Mouse (Mus musculus): ENCODE measurements at regions not wholly inside any gene's neighbourhood (a gene's known extent, or its start where the extent isn't known, plus 50 kb on each side); places are given as distances from the start of the nearest gene placed in this dataset.
A peak's percentile ranks its signal among the peaks of the same experiment; 100 is the strongest.

GRCm38 (mm10) chr2:46678366-46678765, 1561.2 kb upstream of the Zeb2 start:
- WGBS: 58% methylated on average over 2 of the region's 2 CpGs
- Histone ChIP-seq H3K27ac (no peak overlapping the region), H3K9ac (no peak overlapping the region), H3K9me3 (no peaks in the 10 kb centered on the region), H3K36me3 (no peaks in the 10 kb centered on the region), H3K4me1 (no peaks in the 10 kb centered on the region), H3K4me3 (no peak overlapping the region), H3K27me3 (replicated peaks) (no peaks in the 10 kb centered on the region), H3K4me2 (replicated peaks) (no peak overlapping the region)
- ATAC-seq (ENCODE audit: low FRiP score, low read depth): no peak

- WGBS: 34% methylated on average over 13 of the region's 13 CpGs
- Histone ChIP-seq H3K4me1 (peaks cover 8% of the 10 kb centered on the region), H3K27ac (no peak overlapping the region), H3K4me3 (no peak overlapping the region), H3K9ac (no peak overlapping the region), H3K36me3 (no peaks in the 10 kb centered on the region), H3K9me3 (no peaks in the 10 kb centered on the region), H3K4me2 (replicated peaks) (no peak overlapping the region), H3K27me3 (replicated peaks) (no peaks in the 10 kb centered on the region)
- no peak for ATAC-seq (ENCODE audit: low FRiP score, low read depth)
Observed at GRCm38 (mm10) chr2:46669517-46670291, 1552.5 kb upstream of the Zeb2 start.

GRCm38 (mm10) chr2:46666990-46667337, 1549.8 kb upstream of the Zeb2 start:
- ATAC-seq (ENCODE audit: low FRiP score, low read depth): peak; percentile 51; the same call in 1 of the 2 replicates
- no peaks in the 10 kb centered on the region for H3K27me3 ChIP-seq (replicated peaks)
- no peak overlapping the region for H3K4me3 ChIP-seq
- peak overlapping the region; percentile 20; the same call in 1 of the 2 replicates for H3K4me2 ChIP-seq (replicated peaks)
- no peaks in the 10 kb centered on the region for H3K9me3 ChIP-seq
- 16% methylated on average over 3 of the region's 3 CpGs for WGBS
- H3K36me3 ChIP-seq: no peaks in the 10 kb centered on the region
- no peak overlapping the region for H3K27ac ChIP-seq
- H3K4me1 ChIP-seq: peaks cover 8% of the 10 kb centered on the region
- H3K9ac ChIP-seq: no peak overlapping the region

GRCm38 (mm10) chr2:46666084-46666989, 1549.1 kb upstream of the Zeb2 start:
- Histone ChIP-seq H3K9ac (0 out of 2 replicates have a peak overlapping the region, but pooled peaks have one; percentile 8), H3K4me3 (no peak overlapping the region), H3K36me3 (no peaks in the 10 kb centered on the region), H3K27ac (no peak overlapping the region), H3K4me2 (replicated peaks) (peak overlapping the region; percentile 20), H3K27me3 (replicated peaks) (no peaks in the 10 kb centered on the region), H3K9me3 (no peaks in the 10 kb centered on the region), H3K4me1 (peaks cover 8% of the 10 kb centered on the region)
- 23% methylated on average over 10 of the region's 10 CpGs for WGBS
- ATAC-seq (ENCODE audit: low FRiP score, low read depth): peak; percentile 65

GRCm38 (mm10) chr2:46661876-46662275, 1544.7 kb upstream of the Zeb2 start:
- Histone ChIP-seq H3K9me3 (no peaks in the 10 kb centered on the region), H3K4me1 (peaks cover 8% of the 10 kb centered on the region; the same call in 1 of the 2 replicates), H3K4me3 (no peak overlapping the region), H3K9ac (no peak overlapping the region), H3K36me3 (no peaks in the 10 kb centered on the region), H3K27ac (no peak overlapping the region), H3K27me3 (replicated peaks) (no peaks in the 10 kb centered on the region), H3K4me2 (replicated peaks) (no peak overlapping the region)
- no peak for ATAC-seq (ENCODE audit: low FRiP score, low read depth)
- 84% methylated on average over 3 of the region's 3 CpGs for WGBS

GRCm38 (mm10) chr2:46660577-46660976, 1543.4 kb upstream of the Zeb2 start:
- no peak overlapping the region for H3K27ac ChIP-seq
- H3K4me1 ChIP-seq: peaks cover 3% of the 10 kb centered on the region; the same call in 1 of the 2 replicates
- no peak overlapping the region for H3K4me3 ChIP-seq
- 80% methylated on average over 3 of the region's 3 CpGs for WGBS
- no peak for ATAC-seq (ENCODE audit: low FRiP score, low read depth)
- no peak overlapping the region for H3K9ac ChIP-seq
- no peaks in the 10 kb centered on the region for H3K36me3 ChIP-seq
- no peak overlapping the region for H3K4me2 ChIP-seq (replicated peaks)
- H3K27me3 ChIP-seq (replicated peaks): no peaks in the 10 kb centered on the region
- no peaks in the 10 kb centered on the region for H3K9me3 ChIP-seq

GRCm38 (mm10) chr2:46655289-46655688, 1538.1 kb upstream of the Zeb2 start:
- H3K27me3 ChIP-seq (replicated peaks): no peaks in the 10 kb centered on the region
- WGBS: 71% methylated on average over 1 of the region's 1 CpGs
- no peak for ATAC-seq (ENCODE audit: low FRiP score, low read depth)
- no peak overlapping the region for H3K9ac ChIP-seq
- no peak overlapping the region for H3K4me2 ChIP-seq (replicated peaks)
- no peaks in the 10 kb centered on the region for H3K36me3 ChIP-seq
- H3K27ac ChIP-seq: no peak overlapping the region
- H3K4me3 ChIP-seq: no peak overlapping the region
- H3K9me3 ChIP-seq: no peaks in the 10 kb centered on the region
- no peaks in the 10 kb centered on the region for H3K4me1 ChIP-seq

GRCm38 (mm10) chr2:46652616-46653015, 1535.4 kb upstream of the Zeb2 start:
- H3K4me3 ChIP-seq: no peak overlapping the region
- H3K27me3 ChIP-seq (replicated peaks): no peaks in the 10 kb centered on the region
- ATAC-seq (ENCODE audit: low FRiP score, low read depth): no peak
- 93% methylated on average over 1 of the region's 1 CpGs for WGBS
- H3K9ac ChIP-seq: no peak overlapping the region
- no peaks in the 10 kb centered on the region for H3K4me1 ChIP-seq
- H3K36me3 ChIP-seq: no peaks in the 10 kb centered on the region
- no peaks in the 10 kb centered on the region for H3K9me3 ChIP-seq
- no peak overlapping the region for H3K4me2 ChIP-seq (replicated peaks)
- no peak overlapping the region for H3K27ac ChIP-seq

GRCm38 (mm10) chr2:46646366-46646765, 1529.2 kb upstream of the Zeb2 start:
- no peak for ATAC-seq (ENCODE audit: low FRiP score, low read depth)
- no peak overlapping the region for H3K9ac ChIP-seq
- H3K4me2 ChIP-seq (replicated peaks): no peak overlapping the region
- H3K9me3 ChIP-seq: no peaks in the 10 kb centered on the region
- 83% methylated on average over 2 of the region's 2 CpGs for WGBS
- no peaks in the 10 kb centered on the region for H3K36me3 ChIP-seq
- no peak overlapping the region for H3K4me3 ChIP-seq
- H3K27ac ChIP-seq: no peak overlapping the region
- no peaks in the 10 kb centered on the region for H3K27me3 ChIP-seq (replicated peaks)
- no peaks in the 10 kb centered on the region for H3K4me1 ChIP-seq

GRCm38 (mm10) chr2:46609217-46609616, 1492.0 kb upstream of the Zeb2 start:
- H3K9me3 ChIP-seq: no peaks in the 10 kb centered on the region
- H3K36me3 ChIP-seq: no peaks in the 10 kb centered on the region
- no peaks in the 10 kb centered on the region for H3K4me1 ChIP-seq
- H3K4me3 ChIP-seq: no peak overlapping the region
- H3K4me2 ChIP-seq (replicated peaks): no peak overlapping the region
- 80% methylated on average over 2 of the region's 2 CpGs for WGBS
- H3K27ac ChIP-seq: no peak overlapping the region
- H3K9ac ChIP-seq: no peak overlapping the region
- ATAC-seq (ENCODE audit: low FRiP score, low read depth): no peak
- no peaks in the 10 kb centered on the region for H3K27me3 ChIP-seq (replicated peaks)

GRCm38 (mm10) chr2:46581773-46582172, 1464.6 kb upstream of the Zeb2 start:
- no peaks in the 10 kb centered on the region for H3K4me1 ChIP-seq
- H3K27ac ChIP-seq: no peak overlapping the region
- 83% methylated on average over 2 of the region's 2 CpGs for WGBS
- no peak overlapping the region for H3K4me2 ChIP-seq (replicated peaks)
- no peaks in the 10 kb centered on the region for H3K27me3 ChIP-seq (replicated peaks)
- no peaks in the 10 kb centered on the region for H3K36me3 ChIP-seq
- no peak overlapping the region for H3K9ac ChIP-seq
- H3K9me3 ChIP-seq: no peaks in the 10 kb centered on the region
- ATAC-seq (ENCODE audit: low FRiP score, low read depth): no peak
- H3K4me3 ChIP-seq: no peak overlapping the region

- no peaks in the 10 kb centered on the region for H3K27me3 ChIP-seq (replicated peaks)
- no peaks in the 10 kb centered on the region for H3K9me3 ChIP-seq
- no peak overlapping the region for H3K4me3 ChIP-seq
- 93% methylated on average over 2 of the region's 2 CpGs for WGBS
- no peaks in the 10 kb centered on the region for H3K36me3 ChIP-seq
- no peak for ATAC-seq (ENCODE audit: low FRiP score, low read depth)
- no peak overlapping the region for H3K4me2 ChIP-seq (replicated peaks)
- H3K9ac ChIP-seq: no peak overlapping the region
- H3K27ac ChIP-seq: no peak overlapping the region
- H3K4me1 ChIP-seq: no peaks in the 10 kb centered on the region
Observed at GRCm38 (mm10) chr2:46570416-46570815, 1453.2 kb upstream of the Zeb2 start.

Data from neural tube, embryonic 12.5 days (tissue).